Mouse (Mus musculus): ENCODE data around the gene Fbxw10. TPM values are rescaled to one million over a fixed set of nuclear protein-coding genes. Genes with fewer than 3 reads are reported as not detected.

The Fbxw10 gene
- 0.44 and 1.00 TPM in 2 replicates for polyA plus RNA-seq (2012; rRNA removed)

DNA sequence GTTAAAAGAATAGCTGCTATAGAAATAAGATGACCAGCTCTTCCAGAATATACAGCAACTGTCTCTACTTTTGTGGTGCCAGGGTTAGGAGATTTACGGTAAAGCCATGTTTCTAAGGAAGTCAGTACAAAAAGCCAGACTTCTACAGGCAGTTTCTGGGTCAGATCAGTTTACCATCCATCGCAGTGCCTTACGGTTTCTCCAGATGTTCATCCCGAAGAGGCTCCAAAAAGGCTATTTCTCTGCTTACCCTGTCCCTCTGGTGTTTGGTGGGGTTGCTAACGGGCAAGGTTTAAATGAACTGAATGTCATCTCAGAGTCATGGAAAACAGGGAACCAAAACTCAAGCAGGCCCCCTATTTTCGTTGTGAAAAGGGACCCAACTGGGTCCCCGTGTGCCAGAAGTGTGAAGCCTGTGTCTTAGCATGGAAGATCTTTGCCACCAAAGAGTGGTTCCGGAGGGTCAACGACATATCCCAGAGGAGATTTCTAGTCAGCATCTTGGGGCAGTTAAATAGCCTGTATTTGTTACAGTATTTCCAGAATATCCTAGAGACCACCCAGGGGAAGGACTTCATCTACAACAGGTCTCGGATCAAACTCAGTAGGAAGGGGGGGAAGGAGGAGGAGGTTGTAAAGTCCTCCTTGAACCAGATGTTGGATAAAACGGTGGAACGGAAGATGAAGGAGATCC is at the start of gene Fbxw10:
Fbxw10 (plus strand) TSS at position 109 of the 694 bp plus-strand sequence.

DNA sequence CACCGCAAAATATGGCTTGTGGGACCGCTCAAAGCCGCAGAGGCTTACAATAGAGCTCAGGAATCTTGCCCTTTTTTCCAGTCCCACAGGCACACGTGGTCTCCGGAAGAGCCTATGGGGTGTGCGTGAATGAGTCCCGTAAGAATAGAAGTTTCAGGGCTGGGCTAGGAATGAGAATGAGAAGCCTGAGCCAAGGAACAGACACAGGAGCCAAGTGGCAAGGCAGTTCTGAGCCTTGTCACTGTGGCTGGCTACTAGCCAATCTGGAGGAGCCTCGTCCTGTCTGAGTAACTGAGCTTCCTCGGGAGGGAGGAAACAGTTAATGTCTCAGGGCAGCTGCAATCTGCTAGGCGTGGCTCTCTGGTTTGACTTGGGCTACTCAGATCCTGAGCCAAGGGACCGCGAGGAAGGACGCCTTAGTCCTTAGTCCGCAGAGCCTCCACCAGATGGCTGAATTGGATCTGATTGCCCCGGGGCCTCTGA is 26.8 kb upstream of the Fbxw10 start, which contains the start of gene Trim16:
Trim16 (plus strand) TSS at position 173 of the 483 bp plus-strand sequence.

GRCm38 (mm10) chr11:62879220-62880048 is 32.6 kb downstream of the Fbxw10 start, which contains the start of gene Tvp23b:
Tvp23b (plus strand) TSS chr11:62879455.

Other genes starting within 250 kb of the Fbxw10 start
- 16.7 and 17.9 TPM in 2 replicates for gene Lrrc75a, start 198.5 kb upstream of the Fbxw10 start, polyA plus RNA-seq (2012; rRNA removed)
- gene Mmgt2, start 198.4 kb upstream of the Fbxw10 start, polyA plus RNA-seq (2012; rRNA removed) = 36.1 and 37.4 TPM in 2 replicates
- 15.0 and 15.7 TPM in 2 replicates for gene Zfp287, start 115.2 kb upstream of the Fbxw10 start, polyA plus RNA-seq (2012; rRNA removed)
- gene Gm10428, start 94.0 kb upstream of the Fbxw10 start, polyA plus RNA-seq (2012; rRNA removed) = not detected in 2 replicates
- 21.5 and 22.8 TPM in 2 replicates for gene Zfp286, start 57.6 kb upstream of the Fbxw10 start, polyA plus RNA-seq (2012; rRNA removed)
- 5.3 and 6.2 TPM in 2 replicates for gene Trim16, start 26.8 kb upstream of the Fbxw10 start, polyA plus RNA-seq (2012; rRNA removed)
- 34.2 and 37.0 TPM in 2 replicates for gene Tvp23b, start 32.4 kb downstream of the Fbxw10 start, polyA plus RNA-seq (2012; rRNA removed)
- gene Cdrt4, start 104.1 kb downstream of the Fbxw10 start, polyA plus RNA-seq (2012; rRNA removed) = 0.24 and 0.25 TPM in 2 replicates
- gene Tekt3, start 214.6 kb downstream of the Fbxw10 start, polyA plus RNA-seq (2012; rRNA removed) = 0.04 TPM in 1 of 2 replicates, not detected in the other